Mouse (Mus musculus) cerebellum, adult 9-11 months (tissue): ENCODE results near the gene Pnmt.

Source experiments
- DNase-seq: peaks from one replicate; pipeline ENCODE4 v3.0.0; 2022

Pnmt gene

DNA sequence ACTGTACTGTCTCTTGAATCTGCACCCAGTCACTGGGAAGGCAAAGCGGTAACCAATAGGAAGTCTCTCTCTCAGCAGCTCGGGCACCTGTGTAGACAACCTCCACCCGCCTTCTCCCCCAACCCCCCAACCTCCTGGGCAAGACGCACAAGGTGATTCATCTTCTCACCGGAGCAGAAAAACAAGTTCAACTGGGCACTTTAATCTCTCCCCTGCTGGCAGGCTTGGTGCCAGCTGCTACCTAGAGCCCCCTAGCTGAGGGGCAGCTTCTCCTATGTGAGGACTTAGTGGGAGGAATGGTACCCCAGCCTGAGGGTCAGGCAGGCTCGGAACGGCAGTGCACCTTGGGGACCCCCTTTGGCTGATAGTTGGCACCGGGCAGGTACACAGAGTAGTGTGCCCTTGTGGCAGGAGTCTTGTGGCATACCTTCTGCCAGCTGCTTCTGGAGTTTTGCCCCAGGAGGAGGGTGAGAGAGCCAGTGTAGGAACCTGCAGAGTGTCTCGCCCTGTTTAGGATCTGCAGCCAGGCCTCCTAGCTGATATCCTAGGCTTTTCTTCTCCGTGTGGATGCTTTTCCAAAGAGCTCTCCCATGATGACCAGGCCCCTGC lies 32.8 kb downstream of the Pnmt start:
- no peak for DNase-seq

DNA sequence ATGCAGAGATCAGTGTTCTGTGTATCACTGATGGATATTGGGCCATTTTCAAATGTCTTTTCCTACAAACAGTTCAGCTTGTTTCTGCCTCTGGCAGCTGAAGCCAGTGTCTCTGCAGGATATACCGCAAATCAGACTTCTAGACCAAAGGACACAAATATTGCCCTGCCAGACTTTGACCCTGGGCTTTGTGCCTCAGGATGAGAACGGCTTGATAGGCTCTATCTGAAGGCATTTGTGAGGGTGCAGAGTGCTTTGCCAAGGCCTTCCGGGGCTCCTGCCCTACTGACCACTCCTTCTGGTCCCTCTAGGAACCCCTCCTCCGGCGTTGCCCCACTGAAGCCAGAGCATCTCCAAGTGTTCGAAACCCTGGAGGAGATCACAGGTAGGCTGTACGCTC lies 40.3 kb downstream of the Pnmt start:
- DNase-seq: no peak

DNA sequence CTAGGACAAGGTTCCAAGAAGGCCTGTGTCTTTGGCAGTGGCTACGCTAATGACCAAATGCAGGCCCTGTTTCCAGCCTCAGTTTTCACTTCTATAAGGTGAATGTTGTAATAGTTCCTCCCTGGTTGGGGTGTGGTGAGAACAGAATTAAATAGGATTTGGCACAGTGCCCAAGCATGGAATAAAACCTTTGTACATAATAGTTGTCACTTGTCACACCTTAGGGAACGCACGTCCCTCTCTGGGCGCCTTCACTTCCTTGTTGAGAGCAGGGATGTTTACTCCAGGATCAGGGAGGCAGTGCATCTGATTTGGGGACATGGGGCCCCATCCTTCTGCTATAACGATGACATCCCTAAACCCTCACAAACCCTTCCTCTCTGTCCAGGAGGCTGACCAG lies 42.2 kb downstream of the Pnmt start:
- no peak for DNase-seq

DNA sequence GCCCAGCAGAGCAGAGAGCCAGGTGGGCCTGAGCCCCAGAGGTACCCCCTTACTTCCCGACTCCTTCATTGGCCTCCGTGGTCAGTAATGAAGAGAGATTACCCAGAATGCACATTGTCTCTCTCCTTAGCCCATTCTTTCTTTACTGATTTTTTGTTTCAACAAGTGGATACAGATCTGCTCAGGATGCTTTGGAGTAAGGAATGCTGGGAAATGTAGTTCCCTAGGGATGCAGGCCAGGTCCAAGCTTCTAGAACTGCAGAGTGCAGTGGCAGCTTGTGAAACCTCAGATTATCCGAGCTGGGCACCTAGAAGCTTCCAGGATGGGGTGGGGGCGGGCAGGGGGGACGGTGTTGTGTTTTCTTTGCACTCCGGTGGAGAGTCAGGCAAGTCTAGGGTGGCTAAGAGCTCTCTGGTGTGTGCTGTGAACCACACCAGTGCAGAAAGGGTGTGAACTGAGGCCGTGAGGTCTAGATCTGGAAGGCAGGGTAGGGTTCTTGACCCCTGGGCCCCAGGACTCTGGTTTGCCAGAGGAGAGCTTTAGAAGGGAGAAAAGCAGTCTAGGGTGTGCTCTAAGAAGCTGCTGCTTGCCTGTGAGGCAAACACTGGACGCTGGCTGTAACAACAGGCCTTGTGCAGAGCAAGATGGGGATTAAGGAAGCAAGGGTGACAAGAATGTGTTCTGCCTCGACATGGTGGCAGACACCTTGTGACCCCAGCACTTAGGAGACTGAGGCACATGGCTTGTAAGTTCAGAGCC lies 45.7 kb downstream of the Pnmt start:
- DNase-seq: no peak

DNA sequence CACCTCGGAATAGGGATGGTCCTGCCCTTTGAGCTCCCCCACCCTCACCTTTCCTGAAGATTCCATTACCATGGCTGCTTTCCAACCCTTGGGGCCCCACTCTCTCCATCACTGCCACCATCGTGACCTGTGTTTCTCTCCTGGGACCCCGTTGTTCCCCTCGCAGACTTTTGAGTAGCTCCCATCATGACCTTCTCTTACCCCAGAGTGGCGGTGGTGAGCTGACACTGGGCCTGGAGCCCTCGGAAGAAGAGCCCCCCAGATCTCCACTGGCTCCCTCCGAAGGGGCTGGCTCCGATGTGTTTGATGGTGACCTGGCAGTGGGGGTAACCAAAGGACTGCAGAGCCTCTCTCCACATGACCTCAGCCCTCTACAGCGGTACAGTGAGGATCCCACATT lies 49.5 kb downstream of the Pnmt start:
- no peak for DNase-seq

DNA sequence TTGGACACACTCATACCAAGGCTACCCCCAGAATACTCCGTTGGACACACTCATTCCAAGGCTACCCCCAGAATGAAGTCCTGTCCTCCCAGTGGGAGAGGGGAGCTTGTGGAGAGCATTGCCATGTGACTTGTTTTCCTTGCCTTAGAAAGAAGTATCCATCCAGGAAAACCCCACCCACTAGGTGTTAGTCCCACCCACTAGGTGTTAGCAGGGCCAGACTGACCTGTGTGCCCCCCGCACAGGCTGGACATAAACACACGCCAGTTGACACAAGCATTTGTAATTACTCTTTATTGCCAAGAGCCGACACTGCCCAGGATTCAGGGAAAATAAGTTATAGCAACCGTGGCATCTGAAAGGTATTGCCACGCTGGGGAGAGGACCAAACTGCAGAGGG lies 51.2 kb downstream of the Pnmt start:
- DNase-seq: peak; percentile 54
